Mouse (Mus musculus) ES-Bruce4 (cell line): ENCODE measurements around the gene Mcoln2. TPM values are rescaled to one million over a fixed set of nuclear protein-coding genes. Genes with fewer than 3 reads are reported as not detected.

Source experiments
- H3K27ac ChIP-seq: 2 replicates; pipeline ENCODE4 v1.5.1; 2012; ENCODE audit warnings: low read length, inconsistent platforms; ENCODE audit not compliant: insufficient read depth
- H3K27me3 ChIP-seq: 2 replicates; pipeline ENCODE4 v1.6.1; 2012; ENCODE audit warnings: mild to moderate bottlenecking, low read length, inconsistent platforms; ENCODE audit not compliant: control insufficient read depth, poor library complexity, insufficient read depth, severe bottlenecking
- H3K36me3 ChIP-seq: 2 replicates; pipeline ENCODE4 v1.6.1; 2012; ENCODE audit warnings: inconsistent platforms, mild to moderate bottlenecking, low read length, moderate library complexity; ENCODE audit not compliant: control insufficient read depth, poor library complexity, insufficient read depth, severe bottlenecking
- H3K4me1 ChIP-seq: one replicate; pipeline ENCODE4 v1.8.1; 2011; ENCODE audit warnings: low read length; ENCODE audit not compliant: control insufficient read depth, insufficient read depth
- H3K4me3 ChIP-seq: 2 replicates; pipeline ENCODE4 v1.5.1; 2011; ENCODE audit warnings: low read depth, mild to moderate bottlenecking, low read length
- H3K9ac ChIP-seq: 2 replicates; pipeline ENCODE4 v1.6.1; 2012; ENCODE audit warnings: low read depth, mild to moderate bottlenecking, inconsistent platforms; ENCODE audit not compliant: poor library complexity, severe bottlenecking
- H3K9me3 ChIP-seq: replicated peaks from 2 replicates; pipeline ENCODE4 v1.6.1; 2012; ENCODE audit warnings: mild to moderate bottlenecking, low read length, inconsistent platforms; ENCODE audit not compliant: control insufficient read depth, poor library complexity, insufficient read depth, severe bottlenecking
- CTCF ChIP-seq: IDR thresholded peaks from one replicate; pipeline ENCODE4 v1.8.1; 2011; ENCODE audit warnings: low read depth, low read length
- EP300 ChIP-seq: IDR thresholded peaks from 2 replicates; pipeline ENCODE4 v1.6.1; 2011; ENCODE audit warnings: low read depth, low read length; ENCODE audit not compliant: insufficient read depth
- POLR2A ChIP-seq: IDR thresholded peaks from one replicate; pipeline ENCODE4 v1.8.1; 2011; ENCODE audit warnings: low read length; ENCODE audit not compliant: insufficient read depth
- polyA plus RNA-seq: library from polyadenylated mRNA; stranded (reverse); fragments of >200 nt; gene quantifications from 2 replicates; pipeline ENCODE4 v1.2.4, GENCODE M21; 2011; ENCODE audit warnings: low read depth; ENCODE audit not compliant: missing spikeins, insufficient read depth, insufficient read length

Gene Mcoln2
- polyA plus RNA-seq, 1 experiment = not detected

DNA sequence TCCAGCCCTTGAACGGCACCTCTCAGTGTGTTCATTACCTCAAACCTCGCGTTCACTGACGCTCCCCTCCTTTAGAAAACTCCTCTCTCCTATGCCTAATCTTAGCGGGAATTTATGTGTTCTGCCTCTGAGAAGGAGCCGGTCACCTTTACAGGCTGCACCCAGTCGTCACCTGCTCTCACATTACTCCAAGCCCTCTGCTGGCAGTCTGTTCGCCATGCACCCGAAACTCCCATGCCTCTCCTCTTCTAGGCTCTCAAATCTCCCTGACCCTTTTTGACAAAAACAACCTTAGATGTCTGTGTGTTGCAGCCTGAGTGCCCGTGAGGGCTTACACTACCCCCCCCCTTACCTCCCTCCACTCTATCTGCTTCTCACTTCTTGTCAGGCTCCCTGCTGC, 13.2 kb upstream of the Mcoln2 start:
- H3K4me1 ChIP-seq = no peaks in the 10 kb centered on the region
- no peaks in the 10 kb centered on the region for H3K27me3 ChIP-seq
- TF ChIP-seq EP300 (no peak), POLR2A (no peak), CTCF (peak; percentile 46)
- no peaks in the 10 kb centered on the region for H3K36me3 ChIP-seq
- H3K9me3 ChIP-seq = no peaks in the 10 kb centered on the region
- no peak overlapping the region for H3K9ac ChIP-seq
- no peak overlapping the region for H3K4me3 ChIP-seq
- H3K27ac ChIP-seq = no peak overlapping the region

DNA sequence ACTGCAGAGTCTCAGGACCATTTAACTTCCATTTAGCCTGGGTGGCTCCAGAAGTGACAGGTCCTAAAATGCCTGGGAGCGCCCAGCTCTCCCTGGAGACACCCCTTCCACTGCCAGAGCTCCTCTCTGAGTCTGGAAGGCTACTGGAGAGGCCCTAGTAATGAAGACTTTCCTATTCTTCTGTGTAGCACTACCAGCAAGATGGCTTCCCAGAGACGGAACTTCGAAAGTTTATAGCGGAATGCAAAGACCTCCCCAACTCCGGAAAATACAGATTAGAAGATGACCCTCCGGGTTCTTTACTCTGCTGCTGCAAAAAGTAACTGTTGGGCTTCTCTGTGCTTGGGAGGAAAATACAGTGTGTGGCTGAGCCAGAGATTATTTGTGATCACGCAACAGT, 9.4 kb upstream of the Mcoln2 start:
- no peak overlapping the region for H3K4me3 ChIP-seq
- H3K4me1 ChIP-seq = no peaks in the 10 kb centered on the region
- no peaks in the 10 kb centered on the region for H3K9me3 ChIP-seq
- no peaks in the 10 kb centered on the region for H3K36me3 ChIP-seq
- H3K9ac ChIP-seq = no peak overlapping the region
- no peak for TF ChIP-seq EP300
- TF ChIP-seq POLR2A = no peak
- no peak for TF ChIP-seq CTCF
- H3K27ac ChIP-seq = no peak overlapping the region
- no peaks in the 10 kb centered on the region for H3K27me3 ChIP-seq

DNA sequence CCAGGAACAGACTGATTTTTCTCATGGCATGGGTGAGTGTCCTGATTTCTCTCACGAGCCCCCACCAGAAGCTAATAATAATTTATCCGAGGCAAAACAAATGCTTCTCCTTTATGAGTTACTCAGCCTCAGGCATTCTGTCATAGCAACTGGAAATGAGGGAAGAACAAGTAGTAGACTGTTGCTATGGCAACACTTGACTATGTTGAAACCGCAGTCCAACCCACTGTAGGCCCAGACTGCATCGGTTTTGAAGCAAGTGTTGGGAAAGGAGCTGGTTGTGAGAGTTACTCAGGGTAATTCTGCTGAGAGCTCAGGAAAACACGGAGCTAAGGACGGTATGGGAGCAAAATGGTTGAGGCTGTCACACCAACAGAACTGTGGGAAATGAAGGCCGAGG, 7.1 kb upstream of the Mcoln2 start:
- Histone ChIP-seq H3K9ac (no peak overlapping the region), H3K9me3 (no peaks in the 10 kb centered on the region), H3K27ac (no peak overlapping the region), H3K36me3 (no peaks in the 10 kb centered on the region), H3K27me3 (no peaks in the 10 kb centered on the region), H3K4me1 (no peaks in the 10 kb centered on the region), H3K4me3 (no peak overlapping the region)
- TF ChIP-seq CTCF (no peak), POLR2A (no peak), EP300 (no peak)

DNA sequence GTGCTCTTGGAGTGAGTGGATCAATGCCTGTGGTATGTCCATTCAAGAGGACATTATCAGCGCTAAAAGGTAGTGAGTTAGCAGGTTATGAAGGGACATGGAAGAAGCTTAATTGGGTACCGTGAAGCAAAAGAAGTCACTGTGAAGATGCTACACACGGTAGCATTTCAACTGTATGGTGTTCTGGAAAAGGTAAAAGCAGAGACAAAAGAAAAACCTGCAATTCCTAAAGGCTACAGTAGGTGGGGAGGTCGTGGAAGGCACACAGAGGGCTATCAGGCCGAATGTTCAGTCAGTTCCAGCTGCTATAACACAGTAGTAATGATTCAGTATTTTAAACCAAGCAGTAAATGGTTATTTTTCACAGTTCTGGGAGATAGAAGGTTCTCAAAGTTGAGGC, 4.1 kb upstream of the Mcoln2 start:
- Histone ChIP-seq H3K36me3 (no peaks in the 10 kb centered on the region), H3K27ac (no peak overlapping the region), H3K4me1 (no peaks in the 10 kb centered on the region), H3K27me3 (no peaks in the 10 kb centered on the region), H3K4me3 (no peak overlapping the region), H3K9ac (no peak overlapping the region), H3K9me3 (no peaks in the 10 kb centered on the region)
- TF ChIP-seq CTCF (peak; percentile 9), POLR2A (no peak), EP300 (no peak)

DNA sequence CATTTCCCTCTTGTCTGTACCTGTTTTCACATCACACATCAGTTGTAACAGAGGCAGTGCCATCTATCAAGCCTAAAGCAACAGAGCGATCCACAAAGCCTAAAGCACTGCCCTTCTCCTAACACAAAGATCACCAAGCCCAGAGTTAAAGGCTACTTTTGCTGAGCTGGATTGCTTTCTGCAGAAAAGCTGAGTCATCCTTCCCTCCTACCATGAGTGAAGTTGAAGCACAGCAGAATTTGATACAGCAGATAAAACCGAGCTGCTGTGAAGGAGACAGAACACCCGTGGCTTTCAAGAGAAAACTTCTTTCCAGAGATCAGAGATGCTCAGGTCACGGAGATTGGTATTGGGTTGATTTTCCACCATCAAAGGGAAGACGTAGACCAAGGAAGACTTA, 3.5 kb upstream of the Mcoln2 start:
- Histone ChIP-seq H3K4me3 (no peak overlapping the region), H3K27me3 (no peaks in the 10 kb centered on the region), H3K9ac (no peak overlapping the region), H3K4me1 (no peaks in the 10 kb centered on the region), H3K9me3 (no peaks in the 10 kb centered on the region), H3K36me3 (no peaks in the 10 kb centered on the region), H3K27ac (no peak overlapping the region)
- TF ChIP-seq POLR2A (no peak), EP300 (no peak), CTCF (no peak)

DNA sequence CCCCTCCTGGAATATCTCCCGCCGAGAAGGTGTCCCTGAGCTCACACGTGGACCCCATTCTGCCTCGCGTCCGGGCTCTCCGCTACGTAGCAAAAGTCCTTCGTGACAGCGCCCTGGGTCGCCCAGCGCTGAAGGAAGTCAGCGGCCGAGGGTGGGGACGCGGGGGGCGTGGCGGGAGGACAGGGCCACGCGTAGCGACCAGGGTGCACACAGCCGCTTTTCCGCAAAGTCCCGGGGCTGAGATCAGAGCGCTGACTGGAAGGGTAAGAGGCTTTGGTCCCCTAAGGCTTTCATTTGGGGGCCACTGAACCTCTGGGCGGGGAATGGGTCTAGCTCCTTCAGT, 396 bp downstream of the Mcoln2 start:
- no peak for TF ChIP-seq POLR2A
- no peak for TF ChIP-seq EP300
- TF ChIP-seq CTCF = no peak
- no peaks in the 10 kb centered on the region for H3K4me1 ChIP-seq
- no peak overlapping the region for H3K9ac ChIP-seq
- peak overlapping the region; percentile 30; the same call in 1 of the 2 replicates for H3K4me3 ChIP-seq
- no peak overlapping the region for H3K27ac ChIP-seq
- no peaks in the 10 kb centered on the region; the same call in 1 of the 2 replicates for H3K27me3 ChIP-seq
- H3K36me3 ChIP-seq = no peaks in the 10 kb centered on the region
- H3K9me3 ChIP-seq = no peaks in the 10 kb centered on the region
